Mouse (Mus musculus) cerebellum, postnatal 10 days (tissue): ENCODE data around the gene Lemd1.

Source experiments
- DNase-seq, 2 experiments: peaks; one replicate each; pipeline ENCODE4 v3.0.0; 2021; ENCODE audit warnings: mixed read lengths in 2 of 2

Gene Lemd1

GRCm38 (mm10) chr1:132165859-132166258 lies 25.4 kb upstream of the Lemd1 start:
- peak; percentile 48 to 67 for DNase-seq

- DNase-seq, result peak; percentile 75 to 81
These were observed 23.0 kb upstream of the Lemd1 start for GRCm38 (mm10) chr1:132168115-132168767.

GRCm38 (mm10) chr1:132170698-132171097 lies 20.5 kb upstream of the Lemd1 start:
- DNase-seq, result no peak

- DNase-seq, result no peak
These were observed 19.6 kb upstream of the Lemd1 start for GRCm38 (mm10) chr1:132171619-132172018.

- no peak for DNase-seq
These were observed 4.9 kb upstream of the Lemd1 start for GRCm38 (mm10) chr1:132186303-132186702.

- DNase-seq, result peak in 1 of 2 experiments; percentile 5
These were observed 2.7 kb upstream of the Lemd1 start for GRCm38 (mm10) chr1:132188442-132189066.

GRCm38 (mm10) chr1:132189231-132189630 lies 2.0 kb upstream of the Lemd1 start:
- DNase-seq, result no peak

GRCm38 (mm10) chr1:132190040-132190513 lies 1.2 kb upstream of the Lemd1 start:
- peak; percentile 88 to 90 for DNase-seq

- peak; percentile 69 to 73 for DNase-seq
These were observed 574 bp upstream of the Lemd1 start for GRCm38 (mm10) chr1:132190621-132191092.

GRCm38 (mm10) chr1:132191786-132192680 lies 802 bp downstream of the Lemd1 start:
- peak; percentile 75 to 81 for DNase-seq

- DNase-seq, result peak in 1 of 2 experiments; percentile 7
These were observed 2.6 kb downstream of the Lemd1 start for GRCm38 (mm10) chr1:132193806-132194205.

- peak in 1 of 2 experiments; percentile 1 for DNase-seq
These were observed 3.4 kb downstream of the Lemd1 start for GRCm38 (mm10) chr1:132194624-132195023.

GRCm38 (mm10) chr1:132195100-132195499 lies 3.9 kb downstream of the Lemd1 start:
- DNase-seq, result peak in 1 of 2 experiments; percentile 5

GRCm38 (mm10) chr1:132195681-132196080 lies 4.5 kb downstream of the Lemd1 start:
- peak in 1 of 2 experiments; percentile 14 for DNase-seq

- peak in 1 of 2 experiments; percentile 19 for DNase-seq
These were observed 5.1 kb downstream of the Lemd1 start for GRCm38 (mm10) chr1:132196337-132196736.

- DNase-seq, result peak in 1 of 2 experiments; percentile 33
These were observed 6.4 kb downstream of the Lemd1 start for GRCm38 (mm10) chr1:132197666-132198065.

GRCm38 (mm10) chr1:132198401-132199071 lies 7.3 kb downstream of the Lemd1 start:
- peak in 1 of 2 experiments; percentile 8 for DNase-seq

- DNase-seq, result no peak
These were observed 8.0 kb downstream of the Lemd1 start for GRCm38 (mm10) chr1:132199244-132199643.

GRCm38 (mm10) chr1:132199934-132200333 lies 8.7 kb downstream of the Lemd1 start:
- DNase-seq, result peak; percentile 77 to 81

- DNase-seq, result peak; percentile 95 to 97
These were observed 9.6 kb downstream of the Lemd1 start for GRCm38 (mm10) chr1:132200562-132201510.

GRCm38 (mm10) chr1:132201511-132201860 lies 10.3 kb downstream of the Lemd1 start:
- DNase-seq, result peak; percentile 75 to 79
